Mouse (Mus musculus): ENCODE results near the gene Cd52.

The Cd52 gene

DNA sequence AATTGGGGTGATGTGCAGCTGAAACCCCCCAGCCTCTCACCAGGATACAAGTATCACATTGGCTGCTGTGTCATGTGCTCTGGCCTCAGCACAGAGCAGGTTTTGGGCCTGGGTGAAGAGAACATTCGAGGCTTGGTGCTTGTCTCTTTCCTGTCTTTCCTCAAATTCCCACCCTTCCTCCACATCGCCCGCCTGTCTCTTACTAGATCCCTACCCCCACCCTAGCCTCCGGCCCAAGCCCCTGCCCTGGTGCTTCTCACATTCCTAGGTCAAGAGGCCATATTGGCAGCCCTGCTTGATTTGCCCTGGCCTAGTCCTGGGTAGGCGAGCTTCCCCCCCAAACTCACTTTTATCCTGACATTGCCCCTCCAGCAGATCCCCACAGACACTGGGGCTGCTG is 24.2 kb upstream of the Cd52 start:
- no peak for DNase-seq (ENCODE audit: low spot score)

DNA sequence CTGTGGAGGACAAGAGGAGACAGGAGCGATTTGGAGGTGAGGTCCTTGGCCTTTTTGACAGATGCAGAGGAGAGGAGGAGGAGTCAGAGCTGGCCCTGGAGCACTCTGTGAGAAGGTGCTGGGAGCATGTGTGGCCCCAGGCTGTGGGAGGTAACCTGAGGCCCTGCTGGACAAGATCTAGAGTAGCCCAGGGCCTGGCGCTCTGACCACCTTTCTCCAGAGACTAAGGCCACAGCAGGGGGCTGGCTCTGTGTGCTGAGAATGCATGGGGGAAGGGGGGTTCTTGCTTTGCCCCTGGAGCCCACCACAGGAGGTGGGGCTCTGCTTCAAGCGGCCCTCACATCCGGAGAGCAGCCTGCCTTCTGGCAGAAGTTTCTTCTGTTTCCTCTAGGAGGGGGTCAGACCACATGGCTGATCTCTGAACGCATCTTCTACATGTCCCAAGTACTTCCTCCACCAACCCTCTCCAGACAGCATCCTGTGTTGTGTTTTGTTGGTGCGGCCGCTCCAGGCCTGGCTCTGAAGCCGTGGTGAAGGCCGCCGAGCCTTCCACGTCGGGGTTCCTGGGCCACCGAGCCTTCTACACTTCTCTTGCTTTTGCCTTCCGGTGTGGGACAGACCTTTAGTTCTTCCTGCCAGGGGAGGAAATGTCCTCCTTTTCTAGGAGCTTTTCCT is 23.4 kb upstream of the Cd52 start:
- DNase-seq (ENCODE audit: low spot score) = no peak

DNA sequence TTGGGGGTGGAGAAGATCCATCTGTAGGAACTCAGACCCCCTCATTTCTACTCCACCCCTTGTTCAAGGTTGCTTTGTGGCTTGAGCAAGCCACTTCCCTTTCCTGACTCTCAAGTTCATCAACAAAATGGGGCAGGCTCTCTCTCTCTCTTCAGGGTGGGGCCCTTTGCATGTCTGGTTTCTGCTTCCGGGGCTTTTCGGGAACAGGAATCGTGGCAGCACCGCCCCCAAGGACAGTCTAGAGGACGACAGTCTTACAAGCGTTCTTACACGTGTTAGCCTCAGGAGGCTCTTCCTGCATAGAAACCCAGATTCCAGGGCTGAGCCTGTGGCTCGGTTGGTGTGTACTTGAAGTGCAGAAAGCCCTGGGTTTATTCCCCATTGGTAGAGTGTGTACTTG is 22.1 kb upstream of the Cd52 start:
- DNase-seq (ENCODE audit: low spot score) = no peak

DNA sequence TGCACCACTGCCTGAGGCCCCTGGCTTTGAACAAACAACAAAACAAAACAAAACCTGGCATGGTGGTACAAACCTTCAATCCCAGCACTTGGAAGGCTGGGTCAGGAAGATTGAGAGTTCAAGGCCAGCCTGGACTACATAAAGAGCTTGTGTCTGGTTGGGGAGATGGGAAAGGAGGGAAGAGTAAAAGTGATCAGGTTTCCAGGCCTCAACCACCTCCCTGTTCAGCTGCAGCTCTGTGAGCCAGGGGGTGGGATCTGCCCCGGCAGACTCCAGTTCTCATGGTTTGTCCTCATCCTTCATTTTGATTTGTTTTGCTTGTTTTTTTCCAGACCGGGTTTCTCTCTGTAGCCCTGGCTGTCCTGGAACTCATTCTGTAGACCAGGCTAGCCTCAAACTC is 21.6 kb upstream of the Cd52 start:
- DNase-seq (ENCODE audit: low spot score) = no peak

DNA sequence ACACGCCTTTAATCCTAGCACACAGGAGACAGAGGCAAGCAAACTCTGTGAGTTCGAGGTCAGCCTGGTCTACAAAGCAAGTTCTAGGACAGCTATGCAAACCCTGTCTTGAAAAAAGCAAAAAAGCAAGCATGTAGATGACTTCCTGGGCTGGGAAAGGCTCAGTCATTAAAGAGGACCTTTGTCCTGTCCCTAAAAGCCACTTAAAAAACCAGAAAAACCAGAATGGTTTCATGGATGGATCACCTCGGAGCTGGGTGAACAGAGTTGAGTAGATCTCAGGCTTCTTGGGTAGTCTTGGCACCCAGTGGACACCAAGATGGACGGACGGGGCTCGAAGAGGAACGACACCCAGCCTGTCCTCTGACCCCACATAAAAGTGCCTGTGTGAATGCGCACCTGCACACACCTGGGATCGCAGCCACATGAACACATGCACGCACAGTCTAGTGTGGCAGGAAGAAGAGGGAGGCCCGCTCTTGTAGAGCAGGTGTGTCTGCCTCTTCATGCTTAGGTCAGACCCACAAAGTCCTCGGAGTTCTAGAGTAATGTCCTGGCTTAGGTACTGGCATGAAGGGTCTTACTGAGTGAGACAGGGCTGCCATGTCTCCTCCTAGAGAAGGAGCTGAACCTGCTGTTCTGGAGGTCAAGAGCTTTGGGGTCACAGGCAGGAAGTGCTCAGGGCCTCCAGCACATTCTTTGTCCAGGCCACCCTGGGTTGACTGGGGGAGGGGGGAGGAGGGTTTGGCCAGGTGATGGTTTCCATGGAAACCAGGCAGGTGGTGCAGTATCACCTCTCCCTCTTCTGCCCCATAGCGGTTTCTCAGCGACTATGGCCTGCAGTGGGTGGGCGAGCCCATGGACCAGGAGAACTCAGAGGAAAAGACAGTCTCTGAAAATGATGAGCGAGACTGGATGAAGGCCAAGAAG is 20.6 kb upstream of the Cd52 start:
- DNase-seq (ENCODE audit: low spot score) = no peak

DNA sequence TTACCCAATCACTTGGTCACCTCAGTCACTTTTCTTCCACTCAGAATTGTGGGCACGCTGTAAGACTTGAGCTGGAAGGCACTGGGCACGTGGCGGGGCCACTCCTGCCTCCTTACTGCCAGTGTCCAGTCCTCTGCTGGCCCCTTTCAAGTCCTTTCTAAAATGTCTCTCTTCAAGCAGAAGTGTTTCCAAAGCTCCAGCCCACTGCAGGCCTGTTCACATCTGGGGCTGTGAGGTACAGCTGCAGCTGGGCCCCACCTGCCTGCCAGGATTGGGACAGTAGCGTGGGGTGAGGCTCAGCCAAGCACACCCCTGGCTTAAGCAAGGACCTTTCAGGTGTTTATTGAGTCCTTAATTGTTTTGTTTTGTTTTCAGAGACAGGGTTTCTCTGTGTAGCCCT is 19.2 kb upstream of the Cd52 start:
- DNase-seq (ENCODE audit: low spot score) = no peak

DNA sequence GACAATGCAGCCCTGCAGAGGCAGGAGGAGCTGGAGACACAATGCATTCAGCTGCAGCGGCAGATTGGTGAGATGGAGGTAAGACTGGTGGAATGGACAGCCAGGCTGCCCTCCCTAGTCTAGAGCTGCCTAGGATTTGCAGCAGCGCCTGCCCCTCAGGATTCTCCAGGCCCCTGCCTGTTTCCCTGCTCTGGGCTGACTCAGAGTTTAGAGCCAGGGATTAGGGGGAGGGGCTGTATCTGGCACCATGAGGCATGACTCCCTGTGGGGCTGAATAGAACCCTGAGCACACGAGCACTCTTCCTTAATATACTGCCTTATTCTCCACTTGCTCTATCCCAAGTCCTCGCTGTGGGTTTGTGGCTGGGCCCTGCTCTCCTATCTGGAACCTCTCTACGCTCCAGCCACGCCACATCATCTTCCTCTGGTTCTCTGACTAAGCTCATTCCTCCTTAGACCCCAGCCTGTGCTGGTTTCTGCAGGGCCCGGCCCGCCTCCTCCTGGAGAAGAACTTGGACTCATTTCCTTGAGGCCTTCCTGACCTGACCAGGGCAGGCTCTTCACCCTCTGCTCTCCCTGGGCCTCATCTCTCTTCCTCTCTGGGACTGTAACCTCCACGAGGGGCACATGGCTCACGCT is 18.6 kb upstream of the Cd52 start:
- DNase-seq (ENCODE audit: low spot score) = no peak

DNA sequence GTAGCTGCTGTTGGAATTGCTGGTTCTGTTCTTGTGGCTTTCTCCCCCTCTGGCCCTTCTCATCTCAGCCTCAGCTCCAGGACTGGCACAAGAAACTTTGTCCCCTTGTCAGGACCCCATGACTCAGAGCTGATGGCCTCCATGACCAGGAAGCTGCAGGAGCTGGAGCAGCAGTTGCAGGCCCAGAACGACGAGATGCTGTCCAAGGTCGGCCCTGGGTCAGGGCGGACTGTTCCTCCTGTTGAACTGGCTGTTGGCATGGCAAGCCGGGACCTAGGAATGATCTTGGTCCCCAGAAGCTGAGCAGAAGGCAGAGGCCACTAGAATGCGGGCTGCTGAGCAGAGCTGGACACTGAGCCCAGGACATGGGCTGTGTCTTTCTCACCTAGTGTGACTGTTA is 17.5 kb upstream of the Cd52 start:
- DNase-seq (ENCODE audit: low spot score) = no peak

DNA sequence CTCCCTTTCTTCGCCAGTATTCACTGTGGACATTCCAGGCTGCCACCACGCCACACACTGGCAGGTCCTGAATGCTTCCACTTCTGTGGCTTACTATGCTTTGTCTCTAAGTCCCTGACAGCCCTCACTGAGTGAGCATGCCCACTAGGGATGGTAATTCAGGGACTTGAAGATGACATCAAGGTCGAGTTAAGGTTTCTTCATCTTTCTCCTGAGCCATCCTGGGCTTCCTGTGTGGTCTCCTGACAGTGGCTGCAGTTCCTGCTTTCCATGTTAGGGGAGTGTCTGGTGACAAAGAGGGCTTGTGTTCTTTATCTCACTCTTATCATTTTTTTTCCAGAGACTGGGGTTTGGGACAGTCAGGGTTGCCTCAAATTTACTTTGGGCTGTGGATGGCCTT is 15.8 kb upstream of the Cd52 start:
- no peak for DNase-seq (ENCODE audit: low spot score)

DNA sequence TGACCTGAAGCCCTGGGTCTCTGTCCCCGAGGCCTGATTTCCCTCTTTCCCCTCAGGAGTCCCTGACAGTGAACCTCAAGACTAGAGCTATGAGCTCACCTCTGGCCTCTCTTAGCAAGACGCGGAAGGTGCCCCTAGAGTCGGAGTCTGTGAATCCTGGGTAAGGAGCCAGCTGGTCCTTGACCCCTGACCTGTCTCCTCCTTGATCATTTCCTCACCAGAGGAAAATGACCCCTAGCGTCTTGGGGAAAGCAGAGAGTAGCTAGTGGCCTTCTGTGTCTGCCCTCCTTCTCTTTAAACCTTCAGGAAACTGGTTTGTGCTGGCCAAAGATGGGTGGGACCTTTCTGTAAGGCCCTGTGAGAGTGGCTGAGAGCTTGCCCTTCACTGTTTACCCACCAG is 13.3 kb upstream of the Cd52 start:
- no peak for DNase-seq (ENCODE audit: low spot score)

DNA sequence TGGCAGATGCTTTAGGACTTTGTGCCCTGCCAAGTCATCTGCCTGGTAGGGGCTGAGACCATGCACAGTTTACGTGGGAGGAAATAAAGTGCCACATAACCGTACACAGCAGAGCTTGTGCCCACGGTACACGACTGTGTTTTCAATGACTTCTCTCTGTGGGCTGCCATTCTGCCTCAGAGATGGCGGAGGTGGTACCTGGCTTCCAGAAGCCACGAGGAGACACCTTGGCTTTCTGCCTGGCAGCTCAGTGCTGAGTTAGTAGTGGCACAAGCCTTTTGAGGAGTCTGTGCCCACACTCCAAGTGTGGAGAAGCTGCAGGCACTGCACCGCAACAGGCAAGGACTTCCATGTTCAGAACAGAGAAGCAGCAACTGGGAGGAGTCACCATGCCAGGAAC is 12.8 kb upstream of the Cd52 start:
- DNase-seq (ENCODE audit: low spot score) = no peak

DNA sequence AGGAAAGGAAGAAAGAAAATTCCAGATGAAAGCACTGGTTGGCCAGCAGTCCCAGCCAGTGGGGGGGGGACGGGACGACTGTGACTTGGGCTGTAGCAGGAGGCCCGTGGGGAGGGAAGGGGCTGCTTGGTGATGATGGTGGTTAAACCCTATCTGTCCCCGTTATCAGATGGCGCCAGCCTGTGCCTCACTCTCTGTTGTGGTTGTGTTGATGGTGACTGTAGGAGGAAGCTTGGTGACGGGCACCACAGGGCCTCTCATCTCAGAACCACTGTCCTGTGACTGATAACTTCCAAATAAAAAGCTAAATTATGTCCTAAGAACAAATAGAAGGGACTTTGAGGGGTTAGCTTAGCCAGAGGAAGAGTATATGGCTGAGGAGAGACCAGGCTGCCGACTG is 11.2 kb upstream of the Cd52 start:
- DNase-seq (ENCODE audit: low spot score) = no peak

DNA sequence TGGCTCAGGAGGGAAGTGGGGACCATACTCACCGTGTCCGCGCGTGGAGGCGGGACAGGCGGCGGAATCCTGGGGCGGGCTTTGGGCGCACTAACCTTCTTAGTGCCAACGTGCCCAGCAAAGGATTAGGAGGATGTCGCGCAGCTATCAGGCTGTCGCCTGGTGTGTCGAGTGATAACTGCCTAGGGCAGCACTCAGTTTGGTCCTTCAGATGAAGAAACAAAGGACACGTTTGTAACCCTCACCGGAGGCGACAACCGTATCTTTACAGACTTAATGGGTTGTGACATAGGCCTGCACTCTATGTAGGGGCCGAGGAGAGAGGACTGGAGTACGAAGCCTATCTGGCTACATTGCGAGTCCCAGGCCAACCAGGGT is 7.8 kb upstream of the Cd52 start:
- no peak for DNase-seq (ENCODE audit: low spot score)

DNA sequence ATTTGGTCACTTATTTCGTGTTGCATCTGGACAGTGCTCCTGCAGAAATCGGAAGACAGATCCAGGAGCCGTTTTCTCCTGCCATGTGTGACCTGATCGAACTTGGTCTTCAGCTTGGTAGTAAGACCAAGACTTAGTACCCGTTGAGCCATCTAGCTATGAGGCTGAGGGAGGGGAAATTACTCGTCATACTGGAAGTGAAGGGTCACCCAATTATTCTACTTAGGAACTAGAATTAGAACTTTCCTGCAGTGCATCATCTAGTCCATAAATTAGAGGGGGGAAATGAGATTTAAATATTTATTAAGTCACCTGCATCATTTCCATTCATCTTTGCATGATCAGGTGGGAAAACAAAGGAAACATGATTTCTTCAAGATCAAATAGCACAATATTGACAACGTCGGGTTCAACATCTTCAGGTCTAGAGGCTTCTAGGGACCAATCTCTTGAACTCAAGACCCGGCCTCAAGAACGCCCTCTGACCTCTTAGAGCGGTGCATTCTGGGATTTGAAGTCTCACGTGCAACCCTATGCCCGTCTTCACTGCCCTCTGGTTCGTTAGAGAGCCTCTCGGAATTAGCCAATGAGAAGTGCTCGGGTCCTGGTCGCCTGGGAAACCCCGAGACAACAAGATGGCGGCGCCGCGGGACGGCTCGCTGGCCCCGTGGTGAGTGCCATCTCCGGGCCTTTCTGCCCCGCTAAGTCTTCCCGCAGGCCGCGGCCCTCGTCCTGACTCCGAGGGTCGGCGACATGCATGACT is 7.3 kb upstream of the Cd52 start, which contains the start of gene Ubxn11:
Gene Ubxn11, plus strand, starts transcription at position 592 of the 763 bp plus-strand sequence.
- DNase-seq (ENCODE audit: low spot score) = peak; percentile 89

DNA sequence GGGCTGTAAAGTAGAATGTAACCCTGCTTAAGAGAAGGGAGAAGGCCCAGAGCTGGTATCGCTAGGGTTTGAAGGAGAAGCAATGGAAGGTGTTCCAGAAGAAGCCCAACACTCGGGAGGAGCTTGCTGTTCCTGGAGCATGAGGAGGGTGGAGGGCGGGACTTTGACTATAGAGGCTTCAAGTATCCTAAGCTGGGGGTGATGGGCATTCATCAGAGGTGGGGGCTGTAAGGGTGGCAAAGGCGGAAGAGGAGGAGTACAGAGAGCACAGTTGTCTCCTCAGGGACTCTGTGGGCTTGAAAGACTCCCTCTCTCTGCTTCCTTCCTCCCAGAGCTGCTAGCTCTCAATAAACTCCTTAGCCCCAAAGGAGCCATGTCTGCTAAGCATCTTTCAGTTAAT is 5.4 kb upstream of the Cd52 start:
- DNase-seq (ENCODE audit: low spot score) = no peak

DNA sequence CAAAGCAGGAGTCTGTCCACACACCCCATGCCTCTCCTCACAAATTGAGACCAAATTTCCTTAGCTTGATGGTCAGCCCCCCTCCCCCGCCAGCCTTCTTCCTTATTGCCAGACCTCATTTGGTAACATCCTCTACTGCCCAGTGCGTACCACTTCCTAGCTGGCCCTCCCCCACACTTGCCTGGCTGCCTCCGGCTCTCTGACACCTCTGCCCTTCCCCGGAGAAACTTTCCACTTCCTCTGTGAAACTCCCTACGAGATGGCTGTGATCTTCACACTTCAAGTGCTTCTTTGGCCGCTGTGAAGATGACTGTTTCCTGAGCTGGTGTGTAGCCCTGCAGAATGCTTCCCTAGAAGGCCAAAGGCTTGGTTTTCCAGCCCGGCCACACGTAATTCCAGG is 3.7 kb upstream of the Cd52 start:
- DNase-seq (ENCODE audit: low spot score) = peak; percentile 37

DNA sequence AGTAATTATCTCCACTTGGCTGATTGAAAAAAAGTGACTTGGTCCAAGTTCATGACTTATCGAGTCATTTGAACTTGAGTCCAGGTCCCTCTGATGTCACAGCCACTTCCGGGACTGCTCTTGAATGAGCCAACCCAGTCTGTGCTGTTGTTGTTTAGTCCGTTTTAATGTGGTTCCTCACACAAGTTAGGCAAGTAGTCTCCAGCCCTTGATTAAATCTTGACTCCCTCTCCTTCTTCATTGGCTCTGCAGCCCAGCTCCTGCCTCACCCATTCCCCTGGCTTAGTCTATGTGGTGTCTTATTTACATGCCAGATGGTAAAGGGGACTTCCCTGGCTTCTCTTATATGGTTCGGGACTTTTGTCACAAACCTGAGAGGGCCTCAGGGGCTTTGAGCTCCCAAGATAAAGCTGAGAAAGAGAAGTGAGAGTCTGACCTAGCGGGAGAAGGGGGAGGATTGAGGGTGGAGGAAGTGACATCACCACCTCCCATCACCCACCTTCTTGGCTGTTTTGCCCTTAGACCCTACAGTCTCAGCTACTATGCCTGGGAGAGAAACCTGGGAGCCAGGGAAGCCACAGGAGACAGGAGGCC is 2.2 kb upstream of the Cd52 start:
- no peak for DNase-seq (ENCODE audit: low spot score)

DNA sequence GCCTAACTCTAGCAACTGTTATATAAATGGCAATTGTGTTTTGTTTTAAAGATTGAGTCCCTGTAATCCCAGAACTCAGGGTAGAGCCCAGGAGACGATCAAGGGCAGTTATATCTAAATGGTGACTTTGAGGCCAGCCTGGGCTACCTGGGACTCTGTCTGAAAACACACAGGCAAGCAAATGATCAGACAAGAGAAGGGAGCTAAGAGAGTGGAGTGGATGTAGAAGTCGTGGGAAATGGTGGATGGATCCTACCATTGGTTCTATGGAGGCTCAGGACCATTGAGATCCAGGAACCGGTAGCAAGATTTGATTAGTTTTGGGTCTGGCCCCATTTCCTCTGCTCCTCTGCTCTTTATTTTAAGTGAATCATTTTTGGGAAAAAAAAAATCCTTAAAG is 1.2 kb upstream of the Cd52 start:
- DNase-seq (ENCODE audit: low spot score) = no peak

DNA sequence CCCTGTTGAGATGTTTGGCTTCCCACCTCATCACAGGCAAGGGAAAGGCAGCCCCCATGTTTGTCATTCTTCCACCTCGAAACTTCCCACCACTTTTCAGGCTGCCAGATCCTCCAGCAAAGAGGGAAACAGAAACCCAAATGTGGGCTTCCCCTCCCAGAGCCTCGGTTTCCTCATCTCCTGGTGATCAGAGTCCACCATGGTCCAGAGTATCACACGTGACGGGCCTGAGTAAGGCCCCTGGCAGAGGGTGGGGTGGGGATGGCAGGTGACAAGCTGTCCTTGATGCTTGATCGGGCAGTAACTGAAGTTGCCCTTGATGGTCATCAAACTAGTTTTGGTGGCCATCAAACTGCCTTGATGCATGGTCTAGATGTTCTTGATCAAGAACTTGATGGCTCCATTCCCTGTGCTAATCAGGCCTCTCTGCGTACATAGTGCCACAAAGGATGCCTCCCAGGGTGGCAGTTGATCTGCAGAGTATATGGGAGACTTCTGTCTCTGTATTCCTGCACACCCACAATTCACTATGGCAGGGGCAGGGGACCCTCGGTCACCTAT is 798 bp downstream of the Cd52 start:
- no peak for DNase-seq (ENCODE audit: low spot score)

DNA sequence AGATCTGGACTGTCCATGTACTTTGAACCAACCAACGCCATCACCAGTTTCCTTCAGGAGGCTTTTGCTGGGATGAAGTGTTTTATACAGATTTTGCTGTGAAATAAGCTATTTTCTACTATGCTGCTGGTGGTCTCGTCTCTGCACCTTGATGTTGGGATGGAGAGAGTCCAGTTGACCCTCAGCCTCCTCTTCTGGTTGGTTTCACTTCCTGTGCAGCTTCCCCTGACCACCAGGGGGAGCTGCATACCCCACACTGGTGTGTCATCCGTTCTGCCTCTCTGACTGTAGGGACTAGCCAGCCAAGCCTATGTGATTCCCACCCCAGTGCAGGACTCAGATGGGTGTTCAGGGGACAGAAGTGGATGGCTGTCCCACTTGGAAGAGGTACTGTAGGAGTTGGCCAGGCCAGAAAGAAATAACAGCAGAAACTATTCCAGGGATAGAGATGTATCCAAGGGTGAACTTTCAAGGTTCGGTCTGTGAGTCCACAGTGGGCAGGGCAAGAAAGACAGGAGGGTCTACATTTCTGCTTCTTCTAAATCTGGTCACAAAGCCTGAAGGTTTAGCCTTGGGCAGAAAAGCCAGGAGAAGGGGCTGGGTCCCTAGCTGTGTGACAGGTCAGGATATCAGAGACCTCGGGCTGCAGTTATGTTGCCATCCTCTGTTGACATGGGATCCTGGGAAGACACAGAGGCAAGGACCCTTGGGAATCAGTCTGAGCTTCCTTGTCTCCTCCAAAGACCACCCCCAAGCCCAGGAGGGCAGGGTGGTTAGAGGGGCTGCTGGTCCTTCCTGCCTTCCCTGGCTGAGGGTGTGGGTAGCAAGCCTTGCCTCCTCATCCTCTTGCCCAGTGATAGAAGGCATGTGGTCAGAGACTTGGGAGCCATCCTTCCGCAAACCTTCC is 2.2 kb downstream of the Cd52 start:
- DNase-seq (ENCODE audit: low spot score) = peak; percentile 32

DNA sequence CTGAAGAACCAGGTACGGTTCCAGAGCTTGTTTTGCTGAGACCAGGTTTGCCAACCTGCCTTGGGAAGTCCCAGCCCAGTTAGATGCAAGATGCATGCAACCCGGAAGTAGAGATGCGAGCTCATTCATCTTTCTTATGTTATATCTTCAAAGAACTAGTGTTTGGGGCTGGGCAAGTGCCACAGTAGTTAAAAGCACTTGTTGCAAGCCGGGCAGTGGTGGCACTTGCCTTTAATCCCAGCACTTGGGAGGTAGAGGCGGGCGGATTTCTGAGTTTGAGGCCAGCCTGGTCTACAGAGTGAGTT is 3.7 kb downstream of the Cd52 start:
- DNase-seq (ENCODE audit: low spot score) = no peak
